Mouse (Mus musculus) liver, postnatal 0 days (tissue): Measurements from ENCODE around the gene Ksr2. TPM values are rescaled to one million over a fixed set of nuclear protein-coding genes. Genes with fewer than 3 reads are reported as not detected.

Experiments
- ATAC-seq: fragments of 200-750 bp; cut with Nextera tagmentation; 2 replicates; pipeline ENCODE4 v1.8.0; 2017; ENCODE audit warnings: mild to moderate bottlenecking, moderate library complexity
- DNase-seq: peaks from one replicate; pipeline ENCODE4 v3.0.0-alpha.2; 2016
- H3K27ac ChIP-seq: fragments of 300-500 bp; sonication (generic); 2 replicates; pipeline ENCODE4 v1.5.1; 2014; ENCODE audit warnings: antibody characterized with exemption, moderate library complexity, mild to moderate bottlenecking, low read depth
- H3K27me3 ChIP-seq: fragments of 300-500 bp; sonication (generic); 2 replicates; pipeline ENCODE4 v1.6.1; 2014; ENCODE audit warnings: low read length, control low read depth, mixed read lengths; ENCODE audit not compliant: insufficient read depth
- H3K36me3 ChIP-seq: fragments of 300-500 bp; sonication (generic); replicated peaks from 2 replicates; pipeline ENCODE4 v1.6.1; 2014; ENCODE audit warnings: mild to moderate bottlenecking, control low read depth, low read length, moderate library complexity, mixed read lengths; ENCODE audit not compliant: insufficient read depth
- H3K4me1 ChIP-seq: fragments of 300-500 bp; sonication (generic); 2 replicates; pipeline ENCODE4 v1.6.1; 2014; ENCODE audit warnings: antibody characterized with exemption, mild to moderate bottlenecking, control low read depth; ENCODE audit not compliant: insufficient read depth
- H3K4me2 ChIP-seq: fragments of 300-500 bp; sonication (generic); 2 replicates; pipeline ENCODE4 v1.6.1; 2014; ENCODE audit warnings: low read depth, mild to moderate bottlenecking, low read length, moderate library complexity, mixed read lengths
- H3K4me3 ChIP-seq: fragments of 300-500 bp; sonication (generic); 2 replicates; pipeline ENCODE4 v1.5.1; 2014; ENCODE audit warnings: low read depth, low read length
- H3K9ac ChIP-seq: fragments of 300-500 bp; sonication (generic); replicated peaks from 2 replicates; pipeline ENCODE4 v1.6.1; 2014; ENCODE audit warnings: mild to moderate bottlenecking, moderate library complexity
- H3K9me3 ChIP-seq: fragments of 300-500 bp; sonication (generic); 2 replicates; pipeline ENCODE4 v1.6.1; 2016; ENCODE audit warnings: mild to moderate bottlenecking, control low read depth, low read length, mixed read lengths
- CTCF ChIP-seq: sonication (generic); IDR thresholded peaks from 2 replicates; pipeline ENCODE4 v1.5.1; 2016; ENCODE audit warnings: antibody characterized with exemption, low read depth
- EP300 ChIP-seq: IDR thresholded peaks from 2 replicates; pipeline ENCODE4 v1.6.1; 2016; ENCODE audit warnings: antibody characterized with exemption, low read depth, mild to moderate bottlenecking
- WGBS: fragments of 180-500 bp; shearing (Covaris S2); extraction: QIAGEN DNeasy Blood & Tissue Kit; methylation state at CpG from one replicate; pipeline ENCODE4 v1.1.7; 2014; ENCODE audit not compliant: insufficient replicate concordance; 5-methylcytosine and 5-hydroxymethylcytosine counted together
- polyA plus RNA-seq: library from polyadenylated mRNA; unstranded; fragments of >200 nt; fragmentation: Nextera tagmentation; extraction: Ambion mirVana; gene quantifications from 2 replicates; pipeline ENCODE4 v1.2.1, GENCODE M21; 2015

The Ksr2 gene
- polyA plus RNA-seq, 1 experiment from 2014 or later: 0.09 TPM

GRCm38 (mm10) chr5:117546694-117547268 is 133.0 kb downstream of the Ksr2 start:
- Histone ChIP-seq H3K4me3 (no peak overlapping the region), H3K9ac (no peak overlapping the region), H3K9me3 (no peaks in the 10 kb centered on the region; the same call in 1 of the 2 replicates), H3K27me3 (no peaks in the 10 kb centered on the region), H3K36me3 (no peaks in the 10 kb centered on the region), H3K4me2 (no peak overlapping the region), H3K4me1 (no peaks in the 10 kb centered on the region), H3K27ac (no peak overlapping the region)
- WGBS: 65% methylated on average over 25 of the region's 25 CpGs
- no peak for ATAC-seq
- TF ChIP-seq EP300 (no peak), CTCF (no peak)
- no peak for DNase-seq

- no peak for DNase-seq
- TF ChIP-seq CTCF: no peak
- no peak for TF ChIP-seq EP300
- H3K4me1 ChIP-seq: no peaks in the 10 kb centered on the region
- H3K9me3 ChIP-seq: peaks cover 3% of the 10 kb centered on the region
- WGBS: 77% methylated on average over 9 of the region's 9 CpGs
- H3K4me2 ChIP-seq: no peak overlapping the region
- ATAC-seq: no peak
- no peak overlapping the region for H3K4me3 ChIP-seq
- no peak overlapping the region for H3K9ac ChIP-seq
- no peaks in the 10 kb centered on the region for H3K36me3 ChIP-seq
- H3K27ac ChIP-seq: no peak overlapping the region
- H3K27me3 ChIP-seq: no peaks in the 10 kb centered on the region
These were observed 137.2 kb downstream of the Ksr2 start for GRCm38 (mm10) chr5:117550992-117551391.

GRCm38 (mm10) chr5:117552096-117552495 is 138.3 kb downstream of the Ksr2 start:
- Histone ChIP-seq H3K9me3 (peaks cover 3% of the 10 kb centered on the region), H3K27ac (no peak overlapping the region), H3K36me3 (no peaks in the 10 kb centered on the region), H3K4me3 (no peak overlapping the region), H3K4me2 (no peak overlapping the region), H3K9ac (no peak overlapping the region), H3K4me1 (no peaks in the 10 kb centered on the region), H3K27me3 (no peaks in the 10 kb centered on the region)
- DNase-seq (no peak), ATAC-seq (no peak)
- TF ChIP-seq EP300 (no peak), CTCF (no peak; the same call in 1 of the 2 replicates)
- 89% methylated on average over 8 of the region's 8 CpGs for WGBS

GRCm38 (mm10) chr5:117554505-117554904 is 140.7 kb downstream of the Ksr2 start:
- H3K9ac ChIP-seq: no peak overlapping the region
- DNase-seq (no peak), ATAC-seq (no peak)
- WGBS: 71% methylated on average over 4 of the region's 4 CpGs
- H3K27me3 ChIP-seq: no peaks in the 10 kb centered on the region
- no peaks in the 10 kb centered on the region for H3K4me1 ChIP-seq
- H3K4me2 ChIP-seq: no peak overlapping the region
- TF ChIP-seq EP300 (no peak), CTCF (no peak)
- H3K4me3 ChIP-seq: no peak overlapping the region
- H3K36me3 ChIP-seq: no peaks in the 10 kb centered on the region
- H3K9me3 ChIP-seq: peaks cover 3% of the 10 kb centered on the region; the same call in 1 of the 2 replicates
- no peak overlapping the region for H3K27ac ChIP-seq

GRCm38 (mm10) chr5:117556570-117556969 is 142.8 kb downstream of the Ksr2 start:
- DNase-seq: no peak
- TF ChIP-seq CTCF: no peak
- TF ChIP-seq EP300: no peak
- Histone ChIP-seq H3K9ac (no peak overlapping the region), H3K27me3 (no peaks in the 10 kb centered on the region), H3K4me1 (no peaks in the 10 kb centered on the region), H3K27ac (no peak overlapping the region), H3K36me3 (no peaks in the 10 kb centered on the region), H3K4me2 (no peak overlapping the region), H3K9me3 (peaks cover 3% of the 10 kb centered on the region; the same call in 1 of the 2 replicates), H3K4me3 (no peak overlapping the region)
- no peak for ATAC-seq
- WGBS: 72% methylated on average over 9 of the region's 9 CpGs

GRCm38 (mm10) chr5:117561080-117561479 is 147.3 kb downstream of the Ksr2 start:
- no peaks in the 10 kb centered on the region for H3K27me3 ChIP-seq
- TF ChIP-seq EP300 (no peak), CTCF (no peak)
- H3K27ac ChIP-seq: no peak overlapping the region
- ATAC-seq (no peak), DNase-seq (no peak)
- no peaks in the 10 kb centered on the region for H3K4me1 ChIP-seq
- no peak overlapping the region for H3K9ac ChIP-seq
- H3K4me2 ChIP-seq: no peak overlapping the region
- no peaks in the 10 kb centered on the region for H3K36me3 ChIP-seq
- no peak overlapping the region for H3K4me3 ChIP-seq
- H3K9me3 ChIP-seq: no peaks in the 10 kb centered on the region
- 78% methylated on average over 2 of the region's 2 CpGs for WGBS
